Mouse (Mus musculus) WW6 (cell line): ENCODE data around the gene Ifna15.

Experiments used
- DNase-seq: peaks from one replicate; pipeline ENCODE4 v3.0.0-alpha.2; 2013; ENCODE audit warnings: low read depth, low spot score

The Ifna15 gene

GRCm38 (mm10) chr4:88514403-88514802, 43.6 kb downstream of the Ifna15 start:
- peak; percentile 7 for DNase-seq

- DNase-seq, result no peak
Observed at GRCm38 (mm10) chr4:88513743-88514142, 44.3 kb downstream of the Ifna15 start.
